Comparison of ENCODE assay signal across 10 mouse cellular contexts in the genomic region with DNA sequence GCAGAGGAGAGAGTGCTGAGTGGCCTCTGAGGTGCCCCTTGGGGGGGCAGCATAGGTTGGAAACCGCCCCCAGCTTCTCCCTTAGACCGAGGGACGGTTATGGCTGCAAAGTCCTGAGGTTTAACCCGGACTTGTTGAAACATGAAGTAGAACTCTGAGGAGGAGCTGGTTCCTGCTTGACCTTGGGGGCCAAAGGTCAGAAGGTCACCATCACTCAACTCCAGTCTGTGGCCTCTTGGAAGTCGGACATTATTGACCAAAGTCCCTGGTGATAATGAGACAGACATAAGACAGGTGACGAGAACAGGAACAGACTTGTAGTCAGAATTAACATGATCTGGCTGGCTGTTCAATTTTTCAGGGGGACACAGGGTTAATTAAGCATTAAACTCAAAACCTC. TPM values are rescaled to one million over a fixed set of nuclear protein-coding genes. Genes with fewer than 3 reads are reported as not detected.
A peak's percentile ranks its signal among the peaks of the same experiment; 100 is the strongest.
DNase-seq lines count a peak whose midpoint lies in the region; ATAC-seq and TF ChIP-seq lines count a peak whose summit lies in the region.
"Had no signal": no experiment of that assay in that cellular context is flagged by ENCODE, and none has a peak within 500 bp of the region (broad histone marks: within the 10 kb centered on the region; RNA-seq: fewer than 3 reads in every experiment).

No protein-coding gene starts in this region.

- peak overlapping the region; percentile 79 for H3K4me3 ChIP-seq in heart, embryonic 16.5 days (ENCODE audit: low read length)
- peak overlapping the region; percentile 29 for H3K4me3 ChIP-seq in bone marrow, adult 2 months (replicated peaks; ENCODE audit: control insufficient read depth, low read depth, low read length)
- H3K4me3 ChIP-seq in hindbrain, embryonic 15.5 days: peak overlapping the region; percentile 71; the same call in 1 of the 2 replicates
- no peak overlapping the region for H3K4me3 ChIP-seq in midbrain, embryonic 14.5 days (replicated peaks; ENCODE audit: low read depth, low read length)
- H3K4me3 ChIP-seq: gastrocnemius, adult 2 months had no signal

- no peak for TF ChIP-seq CTCF in bone marrow, adult 2 months (IDR thresholded peaks at IDR 0.05; ENCODE audit: control insufficient read depth, insufficient read depth, low read length)

- no peak for TF ChIP-seq POLR2A in bone marrow, adult 2 months (IDR thresholded peaks at IDR 0.05; ENCODE audit: borderline replicate concordance, control insufficient read depth, low read depth, low read length)

- H3K36me3 ChIP-seq in heart, embryonic 16.5 days (ENCODE audit: control insufficient read depth, insufficient read depth): peaks cover 7% of the 10 kb centered on the region
- H3K36me3 ChIP-seq in hindbrain, embryonic 15.5 days: no peaks in the 10 kb centered on the region
- no peaks in the 10 kb centered on the region for H3K36me3 ChIP-seq in midbrain, embryonic 14.5 days (ENCODE audit: control insufficient read depth, insufficient read depth, low read length)

- intact Hi-C loops in heart, postnatal 25 days (cut with DNase I): loop anchor here (2.0 kb wide), 1 partner anchor 30 kb away; no protein-coding TSS in a partner anchor

- 63% methylated on average over 6 of the region's 6 CpGs for WGBS in heart, embryonic 16.5 days
- WGBS in bone marrow, adult 2 months: 88% methylated on average over 6 of the region's 6 CpGs
- 39% methylated on average over 6 of the region's 6 CpGs for WGBS in hindbrain, embryonic 15.5 days
- WGBS in midbrain, embryonic 14.5 days: 50% methylated on average over 6 of the region's 6 CpGs

- no peak for ATAC-seq in heart, embryonic 16.5 days (replicated peaks; ENCODE audit: extremely low read depth, insufficient read depth, low FRiP score)
- no peak for ATAC-seq in hindbrain, embryonic 15.5 days (ENCODE audit: low FRiP score, low read depth)
- ATAC-seq in midbrain, embryonic 14.5 days (ENCODE audit: low FRiP score, low TSS enrichment): no peak

- H3K9me3 ChIP-seq in heart, embryonic 16.5 days (replicated peaks; ENCODE audit: control insufficient read depth, low read length): no peaks in the 10 kb centered on the region
- H3K9me3 ChIP-seq in hindbrain, embryonic 15.5 days: no peaks in the 10 kb centered on the region
- H3K9me3 ChIP-seq in midbrain, embryonic 14.5 days (ENCODE audit: control insufficient read depth, low read length): no peaks in the 10 kb centered on the region

- peak overlapping the region; percentile 92 for H3K4me2 ChIP-seq in heart, embryonic 16.5 days (ENCODE audit: low read depth, low read length)
- peak overlapping the region; percentile 64 for H3K4me2 ChIP-seq in hindbrain, embryonic 15.5 days
- peak overlapping the region; percentile 75 for H3K4me2 ChIP-seq in midbrain, embryonic 14.5 days (ENCODE audit: low read length)

- H3K27ac ChIP-seq in heart, embryonic 16.5 days (ENCODE audit: low read length): no peak overlapping the region
- no peak overlapping the region for H3K27ac ChIP-seq in bone marrow, adult 2 months (ENCODE audit: control insufficient read depth, insufficient read depth, low read depth, low read length, poor library complexity)
- H3K27ac ChIP-seq in hindbrain, embryonic 15.5 days (replicated peaks): no peak overlapping the region
- no peak overlapping the region for H3K27ac ChIP-seq in midbrain, embryonic 14.5 days (replicated peaks; ENCODE audit: low read depth, low read length)
- H3K27ac ChIP-seq: gastrocnemius, adult 2 months had no signal

- H3K9ac ChIP-seq in heart, embryonic 16.5 days (ENCODE audit: low read length): peak overlapping the region; percentile 80
- H3K9ac ChIP-seq in hindbrain, embryonic 15.5 days: no peak overlapping the region
- no peak overlapping the region for H3K9ac ChIP-seq in midbrain, embryonic 14.5 days (replicated peaks; ENCODE audit: low read length)

- H3K4me1 ChIP-seq in heart, embryonic 16.5 days (ENCODE audit: control insufficient read depth, insufficient read depth, low read length): peaks cover 25% of the 10 kb centered on the region
- no peaks in the 10 kb centered on the region for H3K4me1 ChIP-seq in bone marrow, adult 2 months (ENCODE audit: control insufficient read depth, insufficient read depth, low read length)
- H3K4me1 ChIP-seq in hindbrain, embryonic 15.5 days (replicated peaks): peaks cover 20% of the 10 kb centered on the region
- H3K4me1 ChIP-seq in midbrain, embryonic 14.5 days (ENCODE audit: control insufficient read depth, insufficient read depth, low read length): peaks cover 14% of the 10 kb centered on the region

- H3K27me3 ChIP-seq in heart, embryonic 16.5 days (ENCODE audit: control insufficient read depth, insufficient read depth, low read length): peaks cover 1% of the 10 kb centered on the region; the same call in 1 of the 2 replicates
- no peaks in the 10 kb centered on the region for H3K27me3 ChIP-seq in hindbrain, embryonic 15.5 days
- no peaks in the 10 kb centered on the region; the same call in 1 of the 2 replicates for H3K27me3 ChIP-seq in midbrain, embryonic 14.5 days (ENCODE audit: control insufficient read depth, insufficient read depth, low read length)

- DNase-seq in heart, postnatal 25 days (ENCODE audit: low spot score): no peak
- DNase-seq in midbrain, embryonic 14.5 days: no peak
- DNase-seq in right cerebral cortex, postnatal 14 days: no peak
- no peak for DNase-seq in cerebellum, postnatal 14 days
- DNase-seq in thymus, adult 18-20 months: no peak
- DNase-seq: gastrocnemius, adult 2 months had no signal

RNA-seq across cellular contexts. Expression of a gene that starts 1.9 kb away (rescaled TPM):
- polyA plus RNA-seq in heart, embryonic 16.5 days (2015; fragmentation: Nextera tagmentation; extraction: Ambion mirVana): 59.5 and 60.3 TPM in 2 replicates
- total RNA-seq in heart, postnatal 25 days (2021): 1 to 10 TPM; 3.1 to 3.5 TPM
- polyA plus RNA-seq in bone marrow, adult 2 months (2011; ENCODE audit: insufficient read depth, insufficient read length, low replicate concordance, missing spikeins): 28.7 and 41.7 TPM in 2 replicates
- 19.3 and 21.0 TPM in 2 replicates for polyA plus RNA-seq in hindbrain, embryonic 15.5 days (2015; fragmentation: Nextera tagmentation; extraction: Ambion mirVana)
- 8.9 and 15.5 TPM in 2 replicates for polyA plus RNA-seq in midbrain, embryonic 14.5 days (2014; fragmentation: Nextera tagmentation; extraction: Ambion mirVana)

RNA-seq across cellular contexts. Expression of a gene that starts 2.1 kb away (rescaled TPM):
- 15.7 and 15.9 TPM in 2 replicates for polyA plus RNA-seq in heart, embryonic 16.5 days (2015; fragmentation: Nextera tagmentation; extraction: Ambion mirVana)
- 1 to 10 TPM; 2.2 to 2.8 TPM for total RNA-seq in heart, postnatal 25 days (2021)
- polyA plus RNA-seq in bone marrow, adult 2 months (2011; ENCODE audit: insufficient read depth, insufficient read length, low replicate concordance, missing spikeins): 15.7 and 31.8 TPM in 2 replicates
- polyA plus RNA-seq in hindbrain, embryonic 15.5 days (2015; fragmentation: Nextera tagmentation; extraction: Ambion mirVana): 6.5 and 7.9 TPM in 2 replicates
- polyA plus RNA-seq in midbrain, embryonic 14.5 days (2014; fragmentation: Nextera tagmentation; extraction: Ambion mirVana): 1.6 and 3.4 TPM in 2 replicates

RNA-seq across cellular contexts. Expression of a gene that starts 8.9 kb away (rescaled TPM):
- not detected in 2 replicates for polyA plus RNA-seq in heart, embryonic 16.5 days (2015; fragmentation: Nextera tagmentation; extraction: Ambion mirVana)
- total RNA-seq in heart, postnatal 25 days (2021): not detected
- polyA plus RNA-seq in bone marrow, adult 2 months (2011; ENCODE audit: insufficient read depth, insufficient read length, low replicate concordance, missing spikeins): 102 TPM in 1 of 2 replicates, not detected in the other
- not detected in 2 replicates for polyA plus RNA-seq in hindbrain, embryonic 15.5 days (2015; fragmentation: Nextera tagmentation; extraction: Ambion mirVana)
- not detected in 2 replicates for polyA plus RNA-seq in midbrain, embryonic 14.5 days (2014; fragmentation: Nextera tagmentation; extraction: Ambion mirVana)
- total RNA-seq: gastrocnemius, adult 2 months; MEL had no signal

RNA-seq across cellular contexts. Expression of a gene that starts 18.2 kb away (rescaled TPM):
- polyA plus RNA-seq in heart, embryonic 16.5 days (2015; fragmentation: Nextera tagmentation; extraction: Ambion mirVana): 1.6 and 1.9 TPM in 2 replicates
- not detected for total RNA-seq in heart, postnatal 25 days (2021)
- not detected in 2 replicates for polyA plus RNA-seq in bone marrow, adult 2 months (2011; ENCODE audit: insufficient read depth, insufficient read length, low replicate concordance, missing spikeins)
- polyA plus RNA-seq in hindbrain, embryonic 15.5 days (2015; fragmentation: Nextera tagmentation; extraction: Ambion mirVana): 0.97 and 1.2 TPM in 2 replicates
- 0.54 and 0.61 TPM in 2 replicates for polyA plus RNA-seq in midbrain, embryonic 14.5 days (2014; fragmentation: Nextera tagmentation; extraction: Ambion mirVana)
- total RNA-seq: gastrocnemius, adult 2 months had no signal

RNA-seq across cellular contexts. Expression of a gene that starts 37.2 kb away (rescaled TPM):
- 0.46 and 0.49 TPM in 2 replicates for polyA plus RNA-seq in heart, embryonic 16.5 days (2015; fragmentation: Nextera tagmentation; extraction: Ambion mirVana)
- under 1 TPM; 0.26 to 0.28 TPM for total RNA-seq in heart, postnatal 25 days (2021)
- polyA plus RNA-seq in bone marrow, adult 2 months (2011; ENCODE audit: insufficient read depth, insufficient read length, low replicate concordance, missing spikeins): not detected in 2 replicates
- polyA plus RNA-seq in hindbrain, embryonic 15.5 days (2015; fragmentation: Nextera tagmentation; extraction: Ambion mirVana): 0.14 and 0.22 TPM in 2 replicates
- 0.11 TPM in 1 of 2 replicates, not detected in the other for polyA plus RNA-seq in midbrain, embryonic 14.5 days (2014; fragmentation: Nextera tagmentation; extraction: Ambion mirVana)
- total RNA-seq: gastrocnemius, adult 2 months had no signal
